Mouse (Mus musculus) thymus, adult 2 months (tissue): ENCODE data around the gene Inpp5a.

ENCODE experiments used
- CTCF ChIP-seq: fragments of 200-500 bp; IDR thresholded peaks from 2 replicates; pipeline ENCODE4 v1.5.1; 2012; ENCODE audit warnings: mild to moderate bottlenecking, control low read depth, low read length, moderate library complexity, borderline replicate concordance; ENCODE audit not compliant: control insufficient read depth, poor library complexity, insufficient read depth; ENCODE audit errors: extremely low read depth
- POLR2A ChIP-seq: fragments of 200-500 bp; IDR thresholded peaks from 2 replicates; pipeline ENCODE4 v1.6.1; 2012; ENCODE audit warnings: mild to moderate bottlenecking, low read length, control low read depth, moderate library complexity; ENCODE audit not compliant: control insufficient read depth, poor library complexity, insufficient read depth; ENCODE audit errors: extremely low read depth

- TF ChIP-seq POLR2A, result no peak
- no peak for TF ChIP-seq CTCF
Measured at GRCm38 (mm10) chr7:139347051-139347450, 41.9 kb upstream of the Inpp5a start.
